Mouse (Mus musculus): ENCODE measurements at regions not wholly inside any gene's neighbourhood (a gene's known extent, or its start where the extent isn't known, plus 50 kb on each side); places are given as distances from the start of the nearest gene placed in this dataset.

DNA sequence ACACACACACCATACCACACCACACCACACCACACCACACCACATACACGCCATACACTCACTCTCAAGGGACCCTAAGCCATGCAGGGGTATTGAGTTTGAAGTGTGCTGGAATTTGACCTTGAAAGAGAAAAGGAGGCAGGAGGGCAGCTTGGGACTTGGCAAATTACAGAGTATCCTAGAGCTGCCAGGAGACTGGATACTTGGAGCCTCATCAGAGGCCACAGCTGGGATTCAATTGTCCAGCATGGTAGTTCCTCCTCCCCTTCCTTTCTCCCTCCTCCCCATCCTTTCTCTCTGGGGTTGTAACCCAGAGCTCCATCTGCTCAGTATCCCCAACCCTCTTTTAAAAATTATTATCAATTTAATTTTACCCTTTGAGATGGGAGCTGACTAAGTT is 50.7 kb upstream of the Tarbp1 start:
- no peak overlapping the region for H3K4me3 ChIP-seq (ENCODE audit: low read depth, low read length)

More for the DNA sequence above, 50.7 kb upstream of the Tarbp1 start:
- no peak for DNase-seq (ENCODE audit: low spot score)
- Histone ChIP-seq H3K9ac (ENCODE audit: low read length) (no peak overlapping the region), H3K36me3 (ENCODE audit: control insufficient read depth, insufficient read depth, low read length) (no peaks in the 10 kb centered on the region), H3K4me2 (ENCODE audit: low read depth, low read length, severe bottlenecking) (no peak overlapping the region), H3K27ac (ENCODE audit: low read depth, low read length) (no peak overlapping the region), H3K27me3 (ENCODE audit: control insufficient read depth, insufficient read depth, low read length) (no peaks in the 10 kb centered on the region), H3K9me3 (ENCODE audit: control insufficient read depth, low read length) (no peaks in the 10 kb centered on the region), H3K4me1 (replicated peaks; ENCODE audit: control insufficient read depth, insufficient read depth, low read length) (no peaks in the 10 kb centered on the region)
- 76% methylated on average over 1 of the region's 1 CpGs for WGBS
- no peak for ATAC-seq (replicated peaks; ENCODE audit: low FRiP score)

All from forebrain, embryonic 11.5 days (tissue).